Mouse (Mus musculus): ENCODE results near the gene Nrcam. TPM values are rescaled to one million over a fixed set of nuclear protein-coding genes. Genes with fewer than 3 reads are reported as not detected.

Gene Nrcam
- polyA plus RNA-seq, 2 experiments, result 0.06 to 0.23 TPM

DNA sequence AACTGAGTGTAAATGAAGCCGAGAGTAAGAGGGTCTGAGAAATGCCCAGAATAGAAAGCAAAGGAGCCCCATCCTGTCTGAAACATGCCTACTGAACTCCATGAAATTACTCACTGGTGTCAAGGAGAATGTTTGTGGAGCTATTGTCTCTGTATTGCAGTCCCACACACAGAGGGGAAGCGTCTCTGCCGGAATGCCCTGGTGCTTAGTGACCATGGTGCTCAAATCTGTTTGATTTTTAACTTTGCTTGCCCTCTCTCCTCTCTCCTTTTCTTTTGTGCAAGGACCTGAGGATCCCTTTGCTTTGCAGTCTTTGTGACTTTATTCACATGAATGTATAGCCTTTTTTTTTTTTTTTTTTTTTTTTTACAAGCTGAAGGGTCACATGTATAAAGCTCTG lies 28.8 kb downstream of the Nrcam start:
- 55% methylated on average over 3 of the region's 3 CpGs for WGBS (ENCODE audit: insufficient replicate concordance)
- Histone ChIP-seq H3K36me3 (replicated peaks; ENCODE audit: control insufficient read depth, insufficient read depth, low read depth) (no peaks in the 10 kb centered on the region), H3K4me3 (ENCODE audit: insufficient read depth in 1 of 2, low read depth in 2 of 2, low read length in 2 of 2) (no peak overlapping the region)

DNA sequence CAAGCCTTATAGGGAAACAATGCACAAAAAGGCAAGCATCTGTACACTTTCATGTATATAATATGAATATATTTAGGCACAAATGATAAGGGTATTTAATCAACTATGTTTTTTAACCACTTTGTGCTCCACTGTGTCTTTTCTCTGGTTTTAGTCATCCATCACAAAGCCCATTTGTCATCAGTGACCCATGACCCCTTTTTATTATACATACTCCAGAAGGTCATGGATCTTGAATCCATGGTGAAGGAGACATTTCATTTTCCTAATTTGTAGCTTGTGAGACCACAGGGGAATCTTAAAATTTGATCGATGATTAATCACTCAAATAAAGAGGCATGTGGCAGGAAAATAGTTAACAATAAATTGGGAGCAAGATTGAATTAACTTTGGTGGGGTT lies 29.2 kb downstream of the Nrcam start:
- DNase-seq (ENCODE audit: low read depth in 3 of 3, low spot score in 3 of 3) (no peak), ATAC-seq (ENCODE audit: insufficient read depth) (no peak)
- no peak overlapping the region for H3K9ac ChIP-seq (replicated peaks)
- WGBS (ENCODE audit: insufficient replicate concordance), result 72% methylated on average over 1 of the region's 1 CpGs
- no peaks in the 10 kb centered on the region for H3K36me3 ChIP-seq (replicated peaks; ENCODE audit: control insufficient read depth, insufficient read depth, low read depth)
- TF ChIP-seq CTCF (IDR thresholded peaks at IDR 0.05; ENCODE audit: low read depth) (no peak), EP300 (IDR thresholded peaks at IDR 0.05; ENCODE audit: low read depth) (no peak)
- H3K27ac ChIP-seq, result no peak overlapping the region
- H3K27me3 ChIP-seq (ENCODE audit: control insufficient read depth, insufficient read depth, low read length), result no peaks in the 10 kb centered on the region
- H3K4me1 ChIP-seq (replicated peaks; ENCODE audit: control insufficient read depth in 2 of 2, insufficient read depth in 2 of 2, low read length in 1 of 2), result no peaks in the 10 kb centered on the region
- H3K4me3 ChIP-seq (ENCODE audit: insufficient read depth in 1 of 2, low read depth in 2 of 2, low read length in 2 of 2), result no peak overlapping the region
- no peak overlapping the region for H3K4me2 ChIP-seq (ENCODE audit: low read depth)
- H3K9me3 ChIP-seq (ENCODE audit: control insufficient read depth, low read length), result no peaks in the 10 kb centered on the region

More for the DNA sequence above, 28.8 kb downstream of the Nrcam start:
- ATAC-seq (ENCODE audit: insufficient read depth) (no peak), DNase-seq (ENCODE audit: low read depth in 3 of 3, low spot score in 3 of 3) (no peak)
- no peak overlapping the region for H3K9ac ChIP-seq (replicated peaks)
- H3K9me3 ChIP-seq (ENCODE audit: control insufficient read depth, low read length), result no peaks in the 10 kb centered on the region
- H3K27me3 ChIP-seq (ENCODE audit: control insufficient read depth, insufficient read depth, low read length), result no peaks in the 10 kb centered on the region
- TF ChIP-seq EP300 (IDR thresholded peaks at IDR 0.05; ENCODE audit: low read depth), result no peak
- TF ChIP-seq CTCF (IDR thresholded peaks at IDR 0.05; ENCODE audit: low read depth), result no peak
- no peaks in the 10 kb centered on the region for H3K4me1 ChIP-seq (replicated peaks; ENCODE audit: control insufficient read depth in 2 of 2, insufficient read depth in 2 of 2, low read length in 1 of 2)
- no peak overlapping the region for H3K4me2 ChIP-seq (ENCODE audit: low read depth)
- H3K27ac ChIP-seq, result no peak overlapping the region

DNA sequence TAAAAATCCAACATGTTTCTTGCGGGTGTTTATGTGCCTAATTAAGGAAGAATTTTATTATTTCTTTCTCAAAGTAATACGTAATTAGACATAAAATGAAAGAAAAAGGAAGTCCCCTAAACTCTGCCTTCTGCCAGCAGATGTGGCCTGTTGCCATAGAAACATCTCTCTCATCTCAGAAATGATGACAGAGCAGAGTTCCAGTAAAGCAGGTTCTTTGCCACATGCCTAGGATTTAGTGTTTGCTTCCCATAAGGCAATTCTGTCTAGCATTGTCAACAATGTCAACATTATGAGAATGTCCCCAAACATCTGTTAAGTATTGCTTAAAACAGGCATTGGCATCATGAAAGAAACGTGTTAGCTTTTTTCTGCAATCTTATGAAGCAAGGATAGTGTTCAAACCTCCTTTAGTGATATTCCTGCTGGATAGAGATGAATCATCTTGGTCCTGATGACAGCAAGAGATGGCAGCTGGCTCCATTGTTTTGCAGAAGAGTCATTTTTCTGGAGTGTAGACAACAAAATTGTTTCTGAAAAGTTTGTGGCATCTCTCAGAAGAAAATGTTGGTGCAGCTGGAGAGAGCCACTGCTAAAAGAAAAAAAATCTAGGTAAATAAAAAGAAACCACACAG lies 42.5 kb downstream of the Nrcam start:
- DNase-seq (ENCODE audit: low read depth in 3 of 3, low spot score in 3 of 3) (no peak), ATAC-seq (ENCODE audit: insufficient read depth) (no peak)
- Histone ChIP-seq H3K4me1 (replicated peaks; ENCODE audit: control insufficient read depth in 2 of 2, insufficient read depth in 2 of 2, low read length in 1 of 2) (no peaks in the 10 kb centered on the region), H3K4me2 (ENCODE audit: low read depth) (no peak overlapping the region), H3K4me3 (ENCODE audit: insufficient read depth in 1 of 2, low read depth in 2 of 2, low read length in 2 of 2) (no peak overlapping the region), H3K36me3 (replicated peaks; ENCODE audit: control insufficient read depth, insufficient read depth, low read depth) (no peaks in the 10 kb centered on the region), H3K9ac (replicated peaks) (no peak overlapping the region), H3K27ac (no peak overlapping the region), H3K27me3 (ENCODE audit: control insufficient read depth, insufficient read depth, low read length) (no peaks in the 10 kb centered on the region), H3K9me3 (ENCODE audit: control insufficient read depth, low read length) (no peaks in the 10 kb centered on the region)
- 42% methylated on average over 3 of the region's 3 CpGs for WGBS (ENCODE audit: insufficient replicate concordance)
- TF ChIP-seq EP300 (IDR thresholded peaks at IDR 0.05; ENCODE audit: low read depth) (no peak), CTCF (IDR thresholded peaks at IDR 0.05; ENCODE audit: low read depth) (no peak)

DNA sequence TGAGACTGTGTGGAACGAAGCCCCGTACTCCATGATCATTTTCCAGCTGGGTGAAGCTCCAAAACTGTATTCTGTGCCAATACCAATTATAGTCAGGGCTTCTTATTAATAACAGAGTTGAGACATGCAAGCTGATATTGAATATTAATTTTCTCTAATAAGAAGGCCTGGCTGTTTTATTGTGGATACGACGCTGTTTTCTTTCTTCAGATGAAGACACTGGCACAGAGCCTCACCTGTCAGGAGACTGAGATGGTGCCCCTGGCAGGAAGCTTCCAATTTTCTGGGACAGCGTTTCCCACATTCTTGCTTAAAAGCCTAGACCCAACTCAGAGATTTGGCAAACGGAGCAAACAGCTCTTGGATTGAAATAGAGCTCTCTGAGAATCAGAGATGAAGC lies 47.3 kb downstream of the Nrcam start:
- ATAC-seq (ENCODE audit: insufficient read depth), result no peak
- Histone ChIP-seq H3K27me3 (ENCODE audit: control insufficient read depth, insufficient read depth, low read length) (no peaks in the 10 kb centered on the region), H3K36me3 (replicated peaks; ENCODE audit: control insufficient read depth, insufficient read depth, low read depth) (no peaks in the 10 kb centered on the region), H3K4me3 (ENCODE audit: insufficient read depth in 1 of 2, low read depth in 2 of 2, low read length in 2 of 2) (no peak overlapping the region), H3K27ac (no peak overlapping the region), H3K9ac (replicated peaks) (no peak overlapping the region), H3K4me1 (replicated peaks; ENCODE audit: control insufficient read depth in 2 of 2, insufficient read depth in 2 of 2, low read length in 1 of 2) (no peaks in the 10 kb centered on the region), H3K4me2 (ENCODE audit: low read depth) (no peak overlapping the region), H3K9me3 (ENCODE audit: control insufficient read depth, low read length) (no peaks in the 10 kb centered on the region)
- WGBS (ENCODE audit: insufficient replicate concordance), result 68% methylated on average over 6 of the region's 6 CpGs
- no peak for TF ChIP-seq EP300 (IDR thresholded peaks at IDR 0.05; ENCODE audit: low read depth)
- no peak for TF ChIP-seq CTCF (IDR thresholded peaks at IDR 0.05; ENCODE audit: low read depth)
- DNase-seq (ENCODE audit: low read depth in 3 of 3, low spot score in 3 of 3), result no peak

GRCm38 (mm10) chr12:44378431-44379161 lies 49.9 kb downstream of the Nrcam start:
- ATAC-seq (ENCODE audit: insufficient read depth) (no peak), DNase-seq (ENCODE audit: low read depth in 3 of 3, low spot score in 3 of 3) (no peak)
- Histone ChIP-seq H3K4me2 (ENCODE audit: low read depth) (no peak overlapping the region), H3K36me3 (replicated peaks; ENCODE audit: control insufficient read depth, insufficient read depth, low read depth) (no peaks in the 10 kb centered on the region), H3K27me3 (ENCODE audit: control insufficient read depth, insufficient read depth, low read length) (no peaks in the 10 kb centered on the region), H3K4me1 (replicated peaks; ENCODE audit: control insufficient read depth in 2 of 2, insufficient read depth in 2 of 2, low read length in 1 of 2) (no peaks in the 10 kb centered on the region), H3K4me3 (ENCODE audit: insufficient read depth in 1 of 2, low read depth in 2 of 2, low read length in 2 of 2) (no peak overlapping the region), H3K9me3 (ENCODE audit: control insufficient read depth, low read length) (no peaks in the 10 kb centered on the region), H3K9ac (replicated peaks) (no peak overlapping the region), H3K27ac (no peak overlapping the region)
- TF ChIP-seq EP300 (IDR thresholded peaks at IDR 0.05; ENCODE audit: low read depth) (no peak), CTCF (IDR thresholded peaks at IDR 0.05; ENCODE audit: low read depth) (no peak)
- whole genome bisulfite sequencing (ENCODE audit: insufficient replicate concordance), result 58% methylated on average over 8 of the region's 8 CpGs

All from liver, embryonic 14.5 days (tissue).